Mouse (Mus musculus): ENCODE results near the gene Abr.

Abr gene

GRCm38 (mm10) chr11:76569436-76569835, 52.7 kb downstream of the Abr start:
- no peak for DNase-seq (ENCODE audit: low spot score)

GRCm38 (mm10) chr11:76566081-76566480, 56.0 kb downstream of the Abr start:
- no peak for DNase-seq (ENCODE audit: low spot score)

GRCm38 (mm10) chr11:76562584-76562983, 59.5 kb downstream of the Abr start:
- no peak for DNase-seq (ENCODE audit: low spot score)

GRCm38 (mm10) chr11:76562165-76562564, 59.9 kb downstream of the Abr start:
- no peak for DNase-seq (ENCODE audit: low spot score)

- DNase-seq (ENCODE audit: low spot score) = no peak
These were observed 64.3 kb downstream of the Abr start for GRCm38 (mm10) chr11:76557837-76558236.

GRCm38 (mm10) chr11:76548153-76548721, 73.9 kb downstream of the Abr start:
- no peak for DNase-seq (ENCODE audit: low spot score)

GRCm38 (mm10) chr11:76547420-76547819, 74.7 kb downstream of the Abr start:
- DNase-seq (ENCODE audit: low spot score) = no peak

- no peak for DNase-seq (ENCODE audit: low spot score)
These were observed 75.7 kb downstream of the Abr start for GRCm38 (mm10) chr11:76546431-76546830.

- no peak for DNase-seq (ENCODE audit: low spot score)
These were observed 78.8 kb downstream of the Abr start for GRCm38 (mm10) chr11:76543300-76543699.

- DNase-seq (ENCODE audit: low spot score) = peak; percentile 30
These were observed 81.1 kb downstream of the Abr start for GRCm38 (mm10) chr11:76540973-76541372.

- DNase-seq (ENCODE audit: low spot score) = no peak
These were observed 84.7 kb downstream of the Abr start for GRCm38 (mm10) chr11:76537401-76537800.

GRCm38 (mm10) chr11:76536576-76537354, 85.3 kb downstream of the Abr start:
- DNase-seq (ENCODE audit: low spot score) = no peak

GRCm38 (mm10) chr11:76532001-76532400, 90.1 kb downstream of the Abr start:
- no peak for DNase-seq (ENCODE audit: low spot score)

GRCm38 (mm10) chr11:76530966-76531678, 91.0 kb downstream of the Abr start:
- no peak for DNase-seq (ENCODE audit: low spot score)

GRCm38 (mm10) chr11:76530168-76530935, 91.8 kb downstream of the Abr start:
- no peak for DNase-seq (ENCODE audit: low spot score)

- DNase-seq (ENCODE audit: low spot score) = peak; percentile 26
These were observed 92.6 kb downstream of the Abr start for GRCm38 (mm10) chr11:76529352-76530141.

- DNase-seq (ENCODE audit: low spot score) = no peak
These were observed 96.3 kb downstream of the Abr start for GRCm38 (mm10) chr11:76525646-76526351.

- DNase-seq (ENCODE audit: low spot score) = peak; percentile 33
These were observed 97.2 kb downstream of the Abr start for GRCm38 (mm10) chr11:76524947-76525346.

- DNase-seq (ENCODE audit: low spot score) = no peak
These were observed 98.8 kb downstream of the Abr start for GRCm38 (mm10) chr11:76523356-76523755.

- DNase-seq (ENCODE audit: low spot score) = no peak
These were observed 101.2 kb downstream of the Abr start for GRCm38 (mm10) chr11:76520889-76521288.

- no peak for DNase-seq (ENCODE audit: low spot score)
These were observed 103.5 kb downstream of the Abr start for GRCm38 (mm10) chr11:76518613-76519012.

Measured in yolk sac, embryonic 10.5 days (tissue).